Mouse (Mus musculus): ENCODE data around the gene Tbc1d8.
A peak's percentile ranks its signal among the peaks of the same experiment; 100 is the strongest.

The Tbc1d8 gene

GRCm38 (mm10) chr1:39478057-39478895, at the start of gene Tbc1d8:
Tbc1d8 (minus strand) TSS chr1:39478755.
- DNase-seq: peak; percentile 51 to 56

- no peak for DNase-seq
These were observed 49.8 kb upstream of the Tbc1d8 start for GRCm38 (mm10) chr1:39528319-39528718.

- DNase-seq: peak; percentile 89 to 91
These were observed 48.9 kb upstream of the Tbc1d8 start for GRCm38 (mm10) chr1:39527432-39527831.

- no peak for DNase-seq
These were observed 48.0 kb upstream of the Tbc1d8 start for GRCm38 (mm10) chr1:39526371-39527167.

GRCm38 (mm10) chr1:39525763-39526162, 47.2 kb upstream of the Tbc1d8 start:
- no peak for DNase-seq

- peak; percentile 44 for DNase-seq
These were observed 44.0 kb upstream of the Tbc1d8 start for GRCm38 (mm10) chr1:39522519-39522918.

GRCm38 (mm10) chr1:39521326-39521725, 42.8 kb upstream of the Tbc1d8 start:
- no peak for DNase-seq

- DNase-seq: no peak
These were observed 36.9 kb upstream of the Tbc1d8 start for GRCm38 (mm10) chr1:39515303-39515991.

- DNase-seq: no peak
These were observed 33.6 kb upstream of the Tbc1d8 start for GRCm38 (mm10) chr1:39512183-39512582.

GRCm38 (mm10) chr1:39511775-39512174, 33.2 kb upstream of the Tbc1d8 start:
- no peak for DNase-seq

- no peak for DNase-seq
These were observed 27.0 kb upstream of the Tbc1d8 start for GRCm38 (mm10) chr1:39505600-39505999.

GRCm38 (mm10) chr1:39504261-39504660, 25.7 kb upstream of the Tbc1d8 start:
- DNase-seq: peak; percentile 10 to 15

- DNase-seq: peak; percentile 25 to 28
These were observed 24.5 kb upstream of the Tbc1d8 start for GRCm38 (mm10) chr1:39502817-39503633.

- no peak for DNase-seq
These were observed 21.0 kb upstream of the Tbc1d8 start for GRCm38 (mm10) chr1:39499485-39499941.

GRCm38 (mm10) chr1:39497748-39498147, 19.2 kb upstream of the Tbc1d8 start:
- no peak for DNase-seq

GRCm38 (mm10) chr1:39496995-39497394, 18.4 kb upstream of the Tbc1d8 start:
- DNase-seq: no peak

- no peak for DNase-seq
These were observed 15.1 kb upstream of the Tbc1d8 start for GRCm38 (mm10) chr1:39493664-39494063.

GRCm38 (mm10) chr1:39493165-39493564, 14.6 kb upstream of the Tbc1d8 start:
- DNase-seq: no peak

- no peak for DNase-seq
These were observed 8.8 kb upstream of the Tbc1d8 start for GRCm38 (mm10) chr1:39487370-39487769.

- no peak for DNase-seq
These were observed 3.7 kb upstream of the Tbc1d8 start for GRCm38 (mm10) chr1:39482115-39482815.

GRCm38 (mm10) chr1:39479254-39479653, 699 bp upstream of the Tbc1d8 start:
- DNase-seq: no peak

- DNase-seq: no peak
These were observed 293 bp upstream of the Tbc1d8 start for GRCm38 (mm10) chr1:39478896-39479200.
